8 mouse cellular contexts compared by ENCODE assay signal in genomic region chr9:44655098-44656066, GRCm38 (mm10). TPM values are rescaled to one million over a fixed set of nuclear protein-coding genes. Genes with fewer than 3 reads are reported as not detected.
A peak's percentile ranks its signal among the peaks of the same experiment; 100 is the strongest.
DNase-seq lines count a peak whose midpoint lies in the region; ATAC-seq and TF ChIP-seq lines count a peak whose summit lies in the region.

No protein-coding gene starts in this region.

- ATAC-seq in neutrophil, adult 5-6 weeks (ENCODE audit: extremely low read depth, insufficient number of reproducible peaks, low FRiP score, poor library complexity, severe bottlenecking): peak; percentile 52

- TF ChIP-seq POLR2A in lung, adult 2 months (IDR thresholded peaks at IDR 0.05; ENCODE audit: borderline replicate concordance, extremely low read depth, low read depth, low read length): no peak

- H3K27ac ChIP-seq in forebrain, embryonic 10.5 days: no peak overlapping the region

- H3K9me3 ChIP-seq in forebrain, embryonic 10.5 days: no peaks in the 10 kb centered on the region

- 31% methylated on average over 26 of the region's 26 CpGs for WGBS in forebrain, embryonic 10.5 days
- WGBS in lung, adult 2 months: 14% methylated on average over 26 of the region's 26 CpGs

- peak overlapping the region; percentile 32 for H3K4me3 ChIP-seq in forebrain, embryonic 10.5 days
- H3K4me3 ChIP-seq in lung, adult 2 months (replicated peaks; ENCODE audit: extremely low read depth, low read depth, low read length): peak overlapping the region; percentile 52

- peak; percentile 71 for TF ChIP-seq CTCF in lung, adult 2 months (IDR thresholded peaks at IDR 0.05; ENCODE audit: insufficient read depth, low read length)

- DNase-seq in MN1 (ENCODE audit: low spot score): peak; percentile 88
- peak; percentile 33 for DNase-seq in c-Kit-negative CD71-positive TER-119-positive erythroid progenitor cells, embryonic 14.5 days (ENCODE audit: low read depth, low spot score)
- peak; percentile 54 for DNase-seq in forebrain, embryonic 10.5 days (ENCODE audit: extremely low spot score, low spot score)
- DNase-seq in heart, postnatal 14 days: peak; percentile 61 to 78
- DNase-seq in kidney, postnatal 36 days: peak; percentile 78 to 81
- DNase-seq in lung, adult 2 months: peak; percentile 50
- peak; percentile 35 to 54 for DNase-seq in urinary bladder, postnatal 36 days (ENCODE audit: low spot score in 2 of 2)

- intact Hi-C loops in heart, postnatal 14 days (cut with DNase I): loop anchor here (1.0 to 5.0 kb wide), 2 partner anchors 30 to 92 kb away; no protein-coding TSS in a partner anchor

- H3K36me3 ChIP-seq in forebrain, embryonic 10.5 days (replicated peaks): no peaks in the 10 kb centered on the region

- H3K4me1 ChIP-seq in forebrain, embryonic 10.5 days: peaks cover 6% of the 10 kb centered on the region
- H3K4me1 ChIP-seq in lung, adult 2 months (ENCODE audit: control insufficient read depth, insufficient read depth, low read length): peaks cover 3% of the 10 kb centered on the region; the same call in 1 of the 2 replicates

- H3K27me3 ChIP-seq in forebrain, embryonic 10.5 days (ENCODE audit: poor library complexity, severe bottlenecking): no peaks in the 10 kb centered on the region

RNA-seq across cellular contexts. Expression of gene Treh, which starts 17.7 kb away (rescaled TPM):
- not detected in 2 replicates for polyA plus RNA-seq in forebrain, embryonic 10.5 days (2016; fragmentation: Nextera tagmentation; extraction: Ambion mirVana)
- total RNA-seq in heart, postnatal 14 days (2021): not detected
- not detected in 2 replicates for polyA plus RNA-seq in lung, adult 2 months (2012; rRNA removed)
- not detected in 2 replicates for total RNA-seq in neutrophil, adult 5-6 weeks (2017)

RNA-seq across cellular contexts. Expression of gene Ddx6, which starts 50.7 kb away (rescaled TPM):
- 20.3 and 21.0 TPM in 2 replicates for polyA plus RNA-seq in forebrain, embryonic 10.5 days (2016; fragmentation: Nextera tagmentation; extraction: Ambion mirVana)
- 10 to 100 TPM; 92.0 to 94.3 TPM for total RNA-seq in heart, postnatal 14 days (2021)
- 17.4 and 24.2 TPM in 2 replicates for polyA plus RNA-seq in lung, adult 2 months (2012; rRNA removed)
- total RNA-seq in neutrophil, adult 5-6 weeks (2017): 301 and 311 TPM in 2 replicates

Comparison
In these comparisons a context has a peak if more than half of its experiments do, and no peak if none do; other contexts are left out.
1. DNase-seq: peak in every context shown above with its lines; median percentile 88 in MN1; 80 in kidney, postnatal 36 days; 70 in heart, postnatal 14 days; 54 in forebrain, embryonic 10.5 days; 50 in lung, adult 2 months; 44 in urinary bladder, postnatal 36 days; 33 in c-Kit-negative CD71-positive TER-119-positive erythroid progenitor cells, embryonic 14.5 days.